Mouse (Mus musculus): Measurements from ENCODE around the gene Fdx1l.
A peak's percentile ranks its signal among the peaks of the same experiment; 100 is the strongest.
"Not testable (repeated sequence)": the region's sequence is repeated elsewhere in the genome, so short reads cannot be mapped to it uniquely, and the experiment has no call there.

The Fdx1l gene

DNA sequence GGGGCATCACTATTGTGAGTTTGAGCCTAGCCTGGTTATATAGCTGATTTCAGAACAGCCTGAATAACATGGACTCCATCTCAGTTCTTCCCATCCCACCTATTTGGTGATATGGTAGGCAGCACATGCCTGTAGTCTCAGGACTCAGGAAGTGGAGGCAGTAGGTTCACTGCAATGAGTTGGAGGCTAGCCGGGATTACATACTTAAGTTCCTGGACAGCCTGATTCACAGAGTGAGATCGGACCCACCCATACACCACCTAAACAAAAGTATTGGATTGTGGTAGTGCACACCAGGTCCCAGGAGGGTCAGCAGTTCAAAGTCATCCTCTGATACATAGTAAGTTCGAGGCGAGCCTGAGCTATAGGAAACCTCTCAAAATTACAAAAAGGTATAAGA lies 773 bp downstream of the Fdx1l start:
- no peak for DNase-seq

DNA sequence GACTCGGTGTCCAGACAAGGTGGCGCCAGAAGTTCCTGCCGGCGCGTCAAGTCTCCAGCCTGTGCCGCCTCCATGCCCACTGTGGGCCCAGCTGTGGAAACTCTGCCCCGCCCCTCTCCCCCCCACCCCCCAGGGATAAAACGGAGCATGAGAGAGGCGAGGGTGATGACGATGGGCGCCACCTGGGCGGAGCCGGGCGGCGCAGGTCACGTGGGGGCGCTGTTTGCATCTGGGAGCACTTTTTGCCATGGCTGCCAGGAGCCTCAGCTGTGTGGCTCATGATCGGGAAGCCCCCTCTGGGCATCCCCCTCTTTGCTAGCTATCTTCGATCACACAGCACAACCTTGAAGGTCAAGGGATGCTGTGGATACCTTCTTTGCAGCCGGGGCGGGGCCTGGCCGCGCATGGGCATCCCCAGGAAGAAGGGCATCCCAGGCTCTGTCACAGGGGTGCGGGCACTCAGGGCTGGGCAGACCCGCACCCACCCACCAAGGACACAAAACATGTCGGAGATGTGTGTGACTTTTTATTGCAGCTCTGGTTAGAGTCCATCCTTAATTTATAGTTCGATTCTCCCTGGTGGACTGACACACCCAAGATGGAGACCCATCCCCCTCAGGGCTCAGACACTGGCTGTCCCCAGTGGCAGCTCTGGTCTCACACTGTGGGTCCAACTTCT lies 6.3 kb downstream of the Fdx1l start, which contains the start of gene Zglp1:
TSS of gene Zglp1 (minus strand) at position 88 of the 679 bp plus-strand sequence.
- DNase-seq: no peak

DNA sequence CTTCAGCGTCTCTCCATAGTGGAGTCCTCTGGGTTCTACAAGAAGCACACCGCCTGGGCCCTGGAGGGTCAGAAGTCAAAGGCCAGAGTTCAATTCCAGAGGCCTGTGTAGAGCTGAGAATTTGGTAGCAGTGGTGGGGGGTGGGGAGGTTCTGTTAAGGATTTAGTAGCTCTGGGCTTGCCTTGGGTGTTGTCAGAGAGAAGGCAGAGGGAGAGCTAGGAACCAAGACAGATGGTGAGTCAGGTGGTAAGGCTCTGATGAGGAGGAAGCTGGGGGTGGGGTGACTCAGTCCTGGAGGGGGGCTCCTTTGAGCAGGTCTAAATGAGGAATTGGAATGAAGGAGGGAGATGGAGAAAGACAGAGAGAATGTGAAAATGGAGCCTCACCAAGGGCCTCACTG lies 10.5 kb downstream of the Fdx1l start:
- DNase-seq: no peak

DNA sequence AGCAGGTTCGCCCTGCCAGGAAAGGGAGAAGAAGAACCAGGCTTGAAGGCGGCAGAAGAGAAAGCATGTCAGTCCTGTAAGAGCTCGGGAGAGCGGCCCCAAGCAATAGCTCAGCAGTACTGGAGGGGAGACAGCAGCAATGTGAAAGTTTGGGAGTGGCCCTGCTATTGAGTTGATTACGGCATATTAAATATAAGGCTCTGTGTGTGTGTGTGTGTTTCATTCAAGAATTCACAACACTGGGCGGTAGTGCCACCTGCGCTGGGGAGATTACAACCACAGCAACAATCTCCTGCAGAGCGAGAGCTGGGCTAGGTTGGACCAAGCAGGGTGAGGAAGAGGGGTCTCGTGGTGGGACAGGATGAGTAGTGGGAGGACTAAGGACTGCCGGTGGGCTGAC lies 21.8 kb downstream of the Fdx1l start:
- no peak for DNase-seq

DNA sequence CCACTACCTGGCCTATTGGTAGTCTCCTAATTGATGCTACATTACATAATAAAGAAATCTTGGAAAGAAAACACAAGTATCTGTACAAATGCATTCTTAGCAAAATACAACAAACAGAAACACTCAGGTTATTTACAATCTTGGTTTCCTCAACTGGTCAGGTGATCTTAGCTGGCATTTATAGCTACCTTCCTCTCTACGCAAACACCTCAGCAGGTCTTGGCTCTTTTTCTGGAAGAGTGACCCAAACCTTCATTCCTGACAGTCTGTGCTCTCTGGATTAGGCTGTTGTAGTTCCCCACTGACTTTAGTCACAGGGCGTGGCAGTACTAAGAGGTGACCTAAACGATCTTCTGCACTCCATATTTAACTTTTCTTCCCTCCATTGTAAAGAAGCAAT lies 28.2 kb downstream of the Fdx1l start:
- no peak for DNase-seq

DNA sequence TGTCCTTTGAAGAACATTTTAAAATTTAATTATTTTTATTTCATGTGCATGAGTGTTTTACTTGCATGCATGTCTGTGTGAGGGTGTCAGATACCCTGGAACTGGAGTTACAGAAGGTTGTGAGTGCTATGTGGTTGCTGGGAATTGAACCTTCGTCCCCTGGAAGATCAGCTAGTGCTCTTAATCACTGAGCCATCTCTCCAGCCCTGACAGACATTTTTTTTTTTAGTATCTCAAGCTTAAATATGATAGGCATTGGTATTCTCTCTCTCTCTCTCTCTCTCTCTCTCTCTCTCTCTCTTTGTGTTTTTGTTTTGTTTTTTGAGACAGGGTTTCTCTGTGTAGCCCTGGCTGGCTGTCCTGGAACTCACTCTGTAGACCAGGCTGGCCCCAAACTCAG lies 28.6 kb downstream of the Fdx1l start:
- DNase-seq: not testable (repeated sequence)

DNA sequence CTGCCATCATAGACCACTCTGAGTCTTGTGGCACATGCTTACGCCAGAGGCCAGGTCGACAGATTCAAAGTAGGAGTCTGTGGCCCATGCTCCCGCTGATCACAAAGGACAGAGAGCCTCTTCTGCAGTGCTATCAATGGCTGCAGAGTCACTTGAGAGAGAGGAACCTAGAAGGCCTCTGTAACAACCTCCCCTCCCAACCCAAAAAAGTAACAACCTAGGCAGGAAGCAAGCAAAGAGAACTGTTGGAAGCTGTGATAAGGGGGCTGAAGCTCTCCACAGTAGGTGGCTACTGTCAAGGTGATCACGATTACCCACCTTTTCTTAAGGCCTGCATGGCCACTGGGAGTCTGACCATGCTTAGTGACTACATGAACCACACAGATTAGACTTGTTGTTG lies 29.9 kb downstream of the Fdx1l start:
- DNase-seq: no peak

DNA sequence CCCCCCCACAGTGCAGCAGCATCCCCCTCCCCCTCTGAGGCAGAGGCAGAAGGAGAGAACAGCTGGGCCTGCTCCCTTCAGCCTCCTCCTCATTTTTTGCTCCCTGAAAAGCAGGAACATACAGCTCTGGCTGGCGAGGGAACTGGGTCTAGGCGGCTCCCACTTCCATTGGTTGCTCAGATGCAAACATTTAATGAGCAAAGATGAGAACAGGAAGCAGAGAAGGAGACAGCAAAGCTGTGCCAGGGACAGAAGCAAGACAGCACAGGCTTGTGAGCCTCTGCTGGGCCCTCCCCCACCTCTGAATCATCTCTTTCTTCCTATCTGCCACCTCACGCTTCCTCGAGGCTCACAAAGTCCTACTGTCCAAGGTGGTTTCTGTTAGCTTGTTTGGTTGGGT lies 32.1 kb downstream of the Fdx1l start:
- DNase-seq: no peak

DNA sequence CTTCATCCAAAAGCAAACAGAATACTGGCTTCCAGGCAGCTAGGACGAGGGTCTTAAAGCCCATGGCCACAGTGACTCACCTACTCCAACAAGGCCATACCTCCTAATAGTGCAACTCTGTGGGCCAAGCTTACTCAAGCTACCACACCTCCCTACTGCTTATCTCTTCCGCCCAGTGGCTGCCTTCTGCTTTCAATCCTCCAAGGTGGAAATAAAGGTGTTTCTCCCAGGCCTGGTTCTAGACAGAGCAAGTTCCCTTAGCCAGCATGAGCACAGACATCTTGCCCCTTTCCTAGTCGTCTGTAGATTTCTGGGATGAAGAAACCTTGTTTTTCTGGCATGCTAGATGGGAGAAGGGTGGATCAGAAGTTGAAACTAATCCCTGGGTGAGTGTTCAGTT lies 33.6 kb downstream of the Fdx1l start:
- no peak for DNase-seq

DNA sequence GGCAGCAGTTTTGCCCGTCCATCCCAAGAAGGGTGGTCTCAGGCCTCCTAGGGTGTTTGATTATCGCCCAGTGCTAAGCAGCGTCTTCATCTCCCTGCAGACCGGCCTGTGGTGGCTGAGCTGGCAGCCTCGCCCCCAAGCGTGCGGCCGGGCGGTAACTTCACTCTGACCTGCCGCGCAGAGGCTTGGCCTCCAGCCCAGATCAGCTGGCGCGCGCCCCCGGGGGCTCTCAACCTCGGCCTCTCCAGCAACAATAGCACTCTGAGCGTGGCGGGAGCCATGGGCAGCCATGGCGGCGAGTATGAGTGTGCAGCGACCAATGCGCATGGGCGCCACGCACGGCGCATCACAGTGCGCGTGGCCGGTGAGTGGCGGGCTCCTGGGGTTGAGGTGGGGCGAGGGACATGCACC lies 35.9 kb downstream of the Fdx1l start:
- no peak for DNase-seq

DNA sequence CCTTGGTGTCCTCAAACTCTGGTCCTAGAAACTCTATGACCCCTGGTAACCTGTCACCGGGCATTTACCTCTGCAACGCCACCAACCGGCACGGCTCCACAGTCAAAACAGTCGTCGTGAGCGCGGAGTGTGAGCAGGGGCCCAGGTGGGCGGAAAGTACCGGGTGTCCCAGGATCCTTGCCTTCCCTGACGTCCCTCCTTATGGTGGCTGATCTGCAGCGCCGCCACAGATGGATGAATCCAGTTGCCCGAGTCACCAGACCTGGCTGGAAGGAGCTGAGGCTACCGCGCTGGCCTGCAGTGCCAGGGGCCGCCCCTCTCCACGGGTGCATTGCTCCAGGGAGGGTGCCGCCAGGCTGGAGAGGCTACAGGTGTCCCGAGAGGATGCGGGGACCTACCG lies 36.7 kb downstream of the Fdx1l start:
- no peak for DNase-seq

DNA sequence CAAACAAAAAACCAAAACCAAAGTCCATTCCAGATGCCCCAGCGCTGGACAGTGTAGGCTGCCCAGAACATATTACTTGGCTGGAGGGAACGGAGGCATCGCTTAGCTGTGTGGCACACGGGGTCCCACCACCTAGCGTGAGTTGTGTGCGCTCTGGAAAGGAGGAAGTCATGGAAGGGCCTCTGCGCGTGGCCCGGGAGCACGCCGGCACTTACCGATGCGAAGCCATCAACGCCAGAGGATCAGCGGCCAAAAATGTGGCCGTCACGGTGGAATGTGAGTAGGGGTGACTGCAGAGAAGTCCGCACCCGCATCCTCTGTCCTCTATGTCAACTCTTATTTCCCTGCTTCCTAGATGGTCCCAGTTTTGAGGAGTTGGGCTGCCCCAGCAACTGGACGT lies 37.3 kb downstream of the Fdx1l start:
- no peak for DNase-seq

DNA sequence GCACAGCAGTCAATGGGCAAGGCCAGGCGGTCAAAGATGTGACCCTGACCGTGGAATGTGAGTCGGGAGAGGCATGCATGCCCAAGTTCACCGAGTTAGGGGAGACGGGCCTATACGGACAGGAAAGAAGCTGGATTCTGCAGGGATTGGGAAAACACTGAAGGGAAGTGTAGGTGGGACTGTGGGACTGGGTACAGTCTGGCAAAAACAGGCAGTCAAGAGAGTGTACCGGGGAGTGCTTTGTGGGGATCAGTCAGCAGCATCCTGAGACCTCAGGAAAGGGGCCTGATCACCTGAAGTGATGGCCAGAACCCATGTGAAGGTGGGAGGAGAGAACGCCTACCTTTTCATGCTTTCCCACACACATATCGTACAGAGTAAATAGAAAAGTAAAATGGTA lies 37.8 kb downstream of the Fdx1l start:
- no peak for DNase-seq

DNA sequence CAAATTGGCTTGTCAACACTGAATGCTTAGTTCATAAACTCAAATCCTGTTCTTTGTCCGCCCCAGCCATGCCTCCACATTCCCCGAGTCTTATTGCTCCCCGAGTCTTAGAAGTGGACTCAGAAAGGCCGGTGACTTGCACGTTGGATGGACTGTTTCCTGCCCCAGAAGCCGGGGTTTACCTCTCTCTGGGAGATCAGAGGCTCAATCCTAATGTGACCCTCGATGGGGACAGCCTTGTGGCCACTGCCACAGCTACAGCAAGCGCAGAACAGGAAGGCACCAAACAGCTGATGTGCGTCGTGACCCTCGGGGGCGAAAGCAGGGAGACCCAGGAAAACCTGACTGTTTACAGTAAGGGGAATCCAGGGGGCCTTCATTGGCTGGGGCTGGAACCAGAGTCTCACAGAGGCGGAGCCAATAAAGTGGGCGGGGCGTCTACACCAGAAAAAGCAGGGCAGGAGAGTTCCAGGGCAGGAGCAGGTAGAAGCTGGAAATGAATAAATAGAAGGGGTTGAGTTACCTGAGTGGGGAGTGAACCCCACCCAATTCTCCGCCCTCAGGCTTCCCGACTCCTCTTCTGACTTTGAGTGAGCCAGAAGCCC lies 38.8 kb downstream of the Fdx1l start:
- no peak for DNase-seq

DNA sequence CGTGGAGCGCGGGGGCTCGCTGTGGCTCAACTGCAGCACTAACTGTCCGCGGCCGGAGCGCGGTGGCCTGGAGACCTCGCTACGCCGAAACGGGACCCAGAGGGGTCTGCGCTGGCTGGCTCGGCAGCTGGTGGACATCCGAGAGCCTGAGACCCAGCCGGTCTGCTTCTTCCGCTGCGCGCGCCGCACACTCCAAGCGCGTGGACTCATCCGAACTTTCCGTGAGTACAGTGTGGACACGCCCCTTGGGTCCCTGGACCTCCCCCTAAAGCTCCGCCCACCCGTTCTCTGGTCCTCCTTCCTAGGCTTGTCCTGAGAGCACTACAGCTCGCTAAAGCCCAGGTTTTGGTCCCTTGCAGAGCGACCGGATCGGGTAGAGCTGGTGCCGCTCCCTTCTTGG lies 40.3 kb downstream of the Fdx1l start:
- peak; percentile 31 to 36 for DNase-seq

DNA sequence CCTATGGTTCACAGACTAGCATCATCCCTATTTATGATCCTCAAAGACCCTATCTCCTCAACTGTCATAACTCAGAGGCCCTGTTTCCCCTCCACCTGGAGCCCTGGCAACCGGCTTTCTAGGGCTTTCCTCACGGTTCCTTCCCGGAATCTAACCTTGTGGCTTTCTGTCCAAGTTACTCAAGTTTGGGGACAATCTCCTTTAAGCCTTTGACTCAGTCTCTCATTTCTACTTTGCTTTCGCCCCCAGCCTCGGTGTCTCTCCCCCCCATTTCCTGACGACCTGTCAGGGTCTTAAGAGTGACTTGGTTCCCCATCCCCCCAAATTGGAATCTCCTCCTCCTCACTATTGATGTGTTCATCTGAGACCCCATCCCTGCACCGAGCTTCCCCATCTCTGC lies 40.9 kb downstream of the Fdx1l start:
- DNase-seq: no peak

DNA sequence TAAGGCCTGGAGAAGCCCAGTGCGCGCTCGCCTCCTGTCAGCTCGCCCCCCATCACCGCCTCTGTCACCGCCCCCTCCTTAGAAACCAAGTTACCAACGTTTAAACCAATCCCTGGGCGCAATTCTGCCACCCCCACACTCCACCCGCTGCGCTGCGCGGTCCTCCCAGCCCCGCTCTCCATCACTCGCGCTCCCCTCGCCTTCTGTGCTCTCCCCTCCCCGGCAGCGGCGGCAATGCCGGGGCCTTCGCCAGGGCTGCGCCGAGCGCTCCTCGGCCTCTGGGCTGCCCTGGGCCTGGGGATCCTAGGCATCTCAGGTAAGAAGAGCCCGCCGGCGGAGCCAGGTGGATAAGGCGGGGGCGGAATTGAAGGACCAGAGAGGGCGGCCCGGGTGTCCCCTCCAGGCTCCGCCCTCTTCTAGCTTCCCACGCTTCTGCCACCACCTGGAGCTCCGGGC lies 41.5 kb downstream of the Fdx1l start, which contains the start of gene Icam5:
TSS of gene Icam5 (plus strand) at position 178 of the 456 bp plus-strand sequence.
- DNase-seq: peak; percentile 15 to 31

DNA sequence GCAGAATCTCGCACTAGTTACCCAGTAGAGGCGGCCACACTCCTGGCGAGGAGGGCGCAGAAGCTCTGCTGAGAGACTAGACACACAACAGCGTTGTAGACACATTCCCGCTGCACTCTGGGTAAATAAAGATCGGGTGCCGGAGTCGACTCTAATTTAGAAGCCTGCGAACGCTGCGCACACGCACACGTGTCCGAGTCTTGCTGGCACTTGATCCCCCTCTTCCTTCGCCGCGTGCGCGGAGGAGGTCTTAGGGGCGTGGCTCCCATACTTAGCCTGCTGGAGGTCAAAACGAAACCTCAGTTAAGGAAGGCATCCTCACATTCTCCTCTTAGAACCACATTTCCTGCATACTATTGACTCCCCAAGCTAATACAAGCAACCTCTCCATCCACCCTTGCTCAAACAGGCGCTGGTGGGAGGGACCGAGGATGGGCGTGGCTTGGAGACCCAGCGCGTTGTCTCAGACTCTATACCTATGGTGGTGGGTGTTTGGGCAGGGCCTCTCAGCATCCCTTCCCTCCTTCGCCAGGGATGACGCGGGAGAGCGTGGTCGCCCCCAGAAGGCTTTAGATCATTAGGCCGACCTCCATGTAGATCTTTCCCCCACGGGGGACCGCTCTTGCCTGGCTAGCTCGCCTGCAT lies 42.0 kb downstream of the Fdx1l start:
- peak; percentile 31 to 34 for DNase-seq

DNA sequence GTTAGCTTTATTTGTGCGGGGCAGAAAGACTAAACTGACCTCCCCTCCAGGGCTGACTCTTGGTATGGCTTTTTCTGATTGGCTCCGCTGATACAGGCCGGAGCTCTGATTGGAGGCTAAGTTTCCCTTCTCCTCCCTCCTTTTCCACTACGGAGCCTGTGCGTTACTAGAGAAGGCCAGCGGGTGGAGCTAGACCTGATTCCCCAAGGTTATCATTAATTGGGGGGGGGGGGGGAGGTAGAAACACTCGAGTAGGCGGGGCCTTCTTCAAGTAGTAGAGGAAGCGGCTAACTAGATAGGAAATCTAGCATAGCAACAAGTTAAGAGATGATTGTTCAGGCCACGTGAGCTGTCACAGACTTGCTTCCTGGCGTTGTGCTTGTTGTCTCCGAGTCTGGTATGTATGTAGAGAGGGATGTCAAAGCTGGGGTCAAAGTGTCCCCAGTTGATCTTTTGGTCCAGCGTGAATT lies 42.6 kb downstream of the Fdx1l start:
- DNase-seq: peak; percentile 76 to 84

DNA sequence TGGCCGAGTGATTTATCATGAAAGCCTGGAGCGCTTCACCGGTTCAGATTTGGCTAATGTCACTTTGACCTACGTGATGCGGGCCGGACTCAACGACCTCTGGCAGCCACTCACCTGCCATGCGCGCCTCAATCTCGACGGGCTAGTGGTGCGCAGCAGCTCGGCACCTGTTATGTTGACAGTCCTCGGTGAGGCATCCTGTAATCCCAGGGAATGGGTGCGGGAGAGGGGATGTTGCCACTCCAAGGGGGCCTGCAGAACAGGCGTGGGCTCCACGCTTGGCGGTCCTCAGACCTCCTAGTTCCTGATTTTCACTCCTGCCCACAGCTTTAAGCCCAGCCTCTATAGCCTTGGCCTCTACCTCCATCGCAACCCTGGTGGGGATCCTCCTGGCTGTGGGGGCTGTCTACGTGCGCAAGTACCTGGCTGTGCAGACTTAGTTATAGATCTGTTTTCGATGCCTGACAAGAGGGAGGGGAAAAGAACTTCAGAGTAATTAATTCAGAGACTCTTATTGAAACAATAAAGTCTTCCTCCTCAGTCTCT lies 43.3 kb downstream of the Fdx1l start:
- DNase-seq: no peak

DNA sequence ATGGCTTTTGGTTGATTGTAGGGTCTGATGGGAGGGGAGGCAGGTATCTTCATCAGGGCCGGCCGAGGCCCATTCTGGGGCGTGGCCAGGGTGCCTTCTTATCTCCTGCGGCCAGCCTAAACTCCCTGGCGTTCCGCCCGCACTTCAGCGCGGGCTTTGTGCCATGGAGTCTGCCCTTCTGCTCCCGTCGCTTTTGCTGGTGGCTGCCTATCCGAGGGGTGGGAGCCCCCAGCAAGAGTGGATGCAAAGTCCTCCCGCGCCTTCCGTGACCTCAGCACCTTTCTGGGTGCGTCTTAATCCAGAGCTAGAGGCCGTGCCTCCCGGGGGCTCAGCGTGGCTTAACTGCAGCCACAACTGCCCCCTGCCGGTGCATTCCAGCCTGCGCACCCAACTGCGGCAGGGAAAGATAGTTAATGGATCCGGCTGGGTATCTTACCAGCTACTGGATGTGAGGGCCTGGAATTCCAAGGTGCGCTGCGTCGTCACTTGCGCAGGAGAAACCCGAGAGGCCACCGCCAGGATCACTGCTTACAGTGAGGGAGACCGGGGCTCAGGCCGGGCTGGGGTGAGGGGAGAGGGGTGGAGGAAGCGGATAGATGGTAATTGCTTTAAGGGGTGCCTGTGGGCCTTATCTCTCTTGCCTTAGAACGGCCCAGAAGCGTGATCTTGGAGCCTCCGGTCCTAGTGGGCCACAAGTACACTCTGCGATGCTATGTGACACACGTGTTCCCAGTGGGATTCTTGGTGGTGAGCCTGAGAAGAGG lies 43.9 kb downstream of the Fdx1l start, which contains the start of gene Icam4:
TSS of gene Icam4 (plus strand) at position 83 of the 764 bp plus-strand sequence.
- peak; percentile 50 to 58 for DNase-seq

DNA sequence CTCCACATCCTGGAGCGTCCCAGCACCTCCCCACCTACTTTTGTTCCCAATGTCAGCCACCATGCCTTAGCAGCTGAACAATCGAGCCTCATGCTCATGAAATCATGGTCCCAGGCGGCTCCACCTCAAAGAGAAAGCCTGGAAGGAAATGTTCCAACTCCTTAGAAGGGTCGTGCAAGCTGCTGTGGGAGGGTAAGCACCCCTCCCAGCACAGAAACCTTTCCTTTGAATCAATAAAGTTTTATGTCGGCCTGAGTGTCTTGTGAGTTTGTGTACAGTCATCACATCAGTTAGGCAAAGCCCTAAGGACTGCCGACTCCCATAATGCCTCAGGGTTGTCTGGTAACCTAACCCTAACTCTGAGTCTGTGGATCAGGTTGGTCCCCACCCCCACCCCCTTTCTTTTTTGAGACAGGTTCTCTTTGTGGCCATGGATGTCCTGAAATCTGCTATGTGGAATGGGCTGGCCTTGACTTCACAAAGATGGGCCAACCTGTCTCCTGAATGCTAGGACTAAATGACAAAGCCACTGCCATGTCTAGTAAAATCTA lies 44.8 kb downstream of the Fdx1l start:
- no peak for DNase-seq
